15 mouse cellular contexts compared by ENCODE assay signal in genomic region chr1:71675420-71675819, GRCm38 (mm10). TPM values are rescaled to one million over a fixed set of nuclear protein-coding genes. Genes with fewer than 3 reads are reported as not detected.
DNase-seq lines count a peak whose midpoint lies in the region; ATAC-seq and TF ChIP-seq lines count a peak whose summit lies in the region.
"Had no signal": no experiment of that assay in that cellular context is flagged by ENCODE, and none has a peak within 500 bp of the region (broad histone marks: within the 10 kb centered on the region; RNA-seq: fewer than 3 reads in every experiment).

No protein-coding gene starts in this region.

- H3K36me3 ChIP-seq in intestine, postnatal 0 days (ENCODE audit: control insufficient read depth, insufficient read depth) = no peaks in the 10 kb centered on the region
- H3K36me3 ChIP-seq in intestine, embryonic 15.5 days = no peaks in the 10 kb centered on the region
- H3K36me3 ChIP-seq in E14TG2a.4 (ENCODE audit: insufficient read depth, low read length) = no peaks in the 10 kb centered on the region; the same call in 1 of the 2 replicates
- no peaks in the 10 kb centered on the region for H3K36me3 ChIP-seq in hindbrain, embryonic 14.5 days (replicated peaks; ENCODE audit: control insufficient read depth, insufficient read depth)
- H3K36me3 ChIP-seq: midbrain, embryonic 10.5 days; neural tube, embryonic 13.5 days; stomach, embryonic 15.5 days had no signal

- no peaks in the 10 kb centered on the region for H3K4me1 ChIP-seq in intestine, postnatal 0 days (replicated peaks; ENCODE audit: control insufficient read depth, insufficient read depth, low read length)
- H3K4me1 ChIP-seq in intestine, embryonic 15.5 days (replicated peaks) = no peaks in the 10 kb centered on the region
- peaks cover 43% of the 10 kb centered on the region for H3K4me1 ChIP-seq in E14TG2a.4 (replicated peaks; ENCODE audit: low read depth, low read length)
- H3K4me1 ChIP-seq in hindbrain, embryonic 14.5 days (replicated peaks; ENCODE audit: control insufficient read depth, insufficient read depth, low read length) = 0 out of 2 replicates have a peak, but pooled peaks cover 8% of the 10 kb centered on the region
- H3K4me1 ChIP-seq: stomach, embryonic 15.5 days had no signal

- H3K27me3 ChIP-seq in intestine, postnatal 0 days (replicated peaks; ENCODE audit: control insufficient read depth, insufficient read depth, low read length) = no peaks in the 10 kb centered on the region
- no peaks in the 10 kb centered on the region for H3K27me3 ChIP-seq in intestine, embryonic 15.5 days (replicated peaks)
- H3K27me3 ChIP-seq in E14TG2a.4 (ENCODE audit: insufficient read depth, low read length) = no peaks in the 10 kb centered on the region
- no peaks in the 10 kb centered on the region for H3K27me3 ChIP-seq in hindbrain, embryonic 14.5 days (ENCODE audit: control insufficient read depth, insufficient read depth, low read length)
- H3K27me3 ChIP-seq: neural tube, embryonic 13.5 days; stomach, embryonic 15.5 days had no signal

- DNase-seq in 3T3-L1 (ENCODE audit: low read depth, low spot score) = peak; percentile 35
- DNase-seq in kidney, postnatal 25 days = no peak
- DNase-seq in hindbrain, embryonic 14.5 days (ENCODE audit: low spot score) = no peak
- DNase-seq: adrenal gland, adult 8-10 months; cerebellum, adult 8-10 months; gastrocnemius, postnatal 10 days had no signal

- H3K9me3 ChIP-seq in intestine, postnatal 0 days (ENCODE audit: control insufficient read depth) = no peaks in the 10 kb centered on the region
- no peaks in the 10 kb centered on the region for H3K9me3 ChIP-seq in intestine, embryonic 15.5 days
- H3K9me3 ChIP-seq in E14TG2a.4 (ENCODE audit: low read length) = peaks cover 20% of the 10 kb centered on the region
- no peaks in the 10 kb centered on the region for H3K9me3 ChIP-seq in hindbrain, embryonic 14.5 days (ENCODE audit: control insufficient read depth, low read length)
- H3K9me3 ChIP-seq: midbrain, embryonic 10.5 days; neural tube, embryonic 13.5 days; stomach, embryonic 15.5 days had no signal

- H3K9ac ChIP-seq in intestine, postnatal 0 days (ENCODE audit: low read depth, low read length) = no peak overlapping the region
- H3K9ac ChIP-seq in intestine, embryonic 15.5 days = no peak overlapping the region
- no peak overlapping the region for H3K9ac ChIP-seq in hindbrain, embryonic 14.5 days
- H3K9ac ChIP-seq: neural tube, embryonic 13.5 days; stomach, embryonic 15.5 days had no signal

- H3K4me3 ChIP-seq in intestine, postnatal 0 days (ENCODE audit: low read depth, low read length) = no peak overlapping the region
- H3K4me3 ChIP-seq in intestine, embryonic 15.5 days (replicated peaks) = no peak overlapping the region
- no peak overlapping the region for H3K4me3 ChIP-seq in E14TG2a.4 (replicated peaks; ENCODE audit: low read length)
- no peak overlapping the region for H3K4me3 ChIP-seq in hindbrain, embryonic 14.5 days (replicated peaks; ENCODE audit: low read length)
- H3K4me3 ChIP-seq: erythroblast, embryonic 14.5 days; midbrain, embryonic 10.5 days; neural tube, embryonic 13.5 days; stomach, embryonic 15.5 days had no signal

- H3K27ac ChIP-seq in intestine, postnatal 0 days (ENCODE audit: low read depth, low read length) = no peak overlapping the region
- no peak overlapping the region for H3K27ac ChIP-seq in intestine, embryonic 15.5 days
- no peak overlapping the region for H3K27ac ChIP-seq in hindbrain, embryonic 14.5 days
- H3K27ac ChIP-seq: midbrain, embryonic 10.5 days; neural tube, embryonic 13.5 days; stomach, embryonic 15.5 days had no signal

- no peak overlapping the region for H3K4me2 ChIP-seq in intestine, postnatal 0 days (replicated peaks; ENCODE audit: low read depth)
- H3K4me2 ChIP-seq in intestine, embryonic 15.5 days (replicated peaks) = no peak overlapping the region
- no peak overlapping the region for H3K4me2 ChIP-seq in hindbrain, embryonic 14.5 days (replicated peaks)
- H3K4me2 ChIP-seq: neural tube, embryonic 13.5 days; stomach, embryonic 15.5 days had no signal

- no peak for ATAC-seq in intestine, postnatal 0 days
- ATAC-seq in intestine, embryonic 15.5 days = no peak
- ATAC-seq in granulocyte monocyte progenitor cell, adult 5-6 weeks (replicated peaks; ENCODE audit: poor library complexity, severe bottlenecking) = peak; percentile 91
- no peak for ATAC-seq in erythroblast, adult 5-6 weeks (replicated peaks; ENCODE audit: low FRiP score, poor library complexity, severe bottlenecking)
- ATAC-seq in hindbrain, embryonic 14.5 days (ENCODE audit: low FRiP score) = no peak

- peak; percentile 59 for TF ChIP-seq CTCF in intestine, postnatal 0 days (IDR thresholded peaks at IDR 0.05; ENCODE audit: low read depth)
- TF ChIP-seq CTCF in E14TG2a.4 (conservative IDR thresholded peaks at IDR 0.05; ENCODE audit: low read length) = peak; percentile 71

- WGBS in intestine, postnatal 0 days = 79% methylated on average over 2 of the region's 2 CpGs
- 78% methylated on average over 2 of the region's 2 CpGs for WGBS in intestine, embryonic 15.5 days
- WGBS in hindbrain, embryonic 14.5 days = 70% methylated on average over 2 of the region's 2 CpGs

RNA-seq across cellular contexts. Expression of gene Fn1, which starts 22.4 kb away (rescaled TPM):
- polyA plus RNA-seq in intestine, postnatal 0 days (2015; fragmentation: Nextera tagmentation; extraction: Ambion mirVana) = 38.3 and 43.1 TPM in 2 replicates
- 79.0 and 83.2 TPM in 2 replicates for polyA plus RNA-seq in intestine, embryonic 15.5 days (2015; fragmentation: Nextera tagmentation; extraction: Ambion mirVana)
- total RNA-seq in granulocyte monocyte progenitor cell, adult 5-6 weeks (2014; fragmentation: Nextera tagmentation) = 4.5 and 10.9 TPM in 2 replicates
- 7.2 and 9.3 TPM in 2 replicates for total RNA-seq in granulocyte monocyte progenitor cell, adult 5-6 weeks (2017)
- total RNA-seq in erythroblast, adult 5-6 weeks (2015; ENCODE audit: low replicate concordance) = 147 and 158 TPM in 2 replicates
- total RNA-seq in erythroblast, adult 5-6 weeks (2017; ENCODE audit: low replicate concordance) = 23.0 and 31.9 TPM in 2 replicates
- 33.6 and 39.5 TPM in 2 replicates for polyA plus RNA-seq in hindbrain, embryonic 14.5 days (2014; fragmentation: Nextera tagmentation; extraction: Ambion mirVana)
